Mouse (Mus musculus): ENCODE results near the gene Cfap300.

The Cfap300 gene

DNA sequence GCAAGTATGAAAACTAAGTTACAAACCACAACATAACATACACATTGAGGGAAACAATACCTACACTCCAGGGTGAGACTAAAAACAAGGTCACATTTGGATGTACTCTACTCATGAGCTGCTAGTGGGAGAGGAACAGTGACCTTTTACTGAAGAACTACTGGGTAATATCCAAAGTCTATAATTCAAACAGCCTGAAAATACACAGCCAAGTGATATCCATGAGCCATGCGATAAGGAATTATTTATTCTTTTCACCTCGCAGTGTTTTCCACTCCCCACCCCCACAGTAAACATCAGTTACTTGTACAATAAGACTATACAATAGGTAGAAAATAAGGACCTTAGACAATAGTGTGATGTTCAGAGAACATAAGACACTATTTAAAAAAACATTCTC is 62.5 kb downstream of the Cfap300 start:
- DNase-seq, result no peak

GRCm38 (mm10) chr9:7979153-7979916 is 63.3 kb downstream of the Cfap300 start:
- no peak for DNase-seq

DNA sequence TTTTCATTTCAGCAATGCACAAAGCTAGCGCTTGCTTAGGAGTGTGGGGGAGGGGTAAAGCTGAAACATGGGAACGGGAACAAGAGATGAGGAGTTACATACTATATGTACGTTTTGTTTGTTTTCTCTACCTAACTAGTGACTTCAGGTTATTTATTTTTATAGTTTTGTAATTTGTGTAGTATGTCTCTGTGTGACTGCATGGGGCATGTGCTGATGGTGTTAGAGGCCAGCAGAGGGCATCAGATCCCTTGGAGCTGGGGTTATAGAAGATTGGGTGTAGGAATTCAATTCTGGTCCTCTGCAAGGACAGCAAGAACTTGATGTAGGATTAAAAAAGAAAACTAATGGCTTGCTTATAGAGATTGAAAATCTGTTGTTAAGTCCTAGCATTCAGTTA is 64.1 kb downstream of the Cfap300 start:
- no peak for DNase-seq

DNA sequence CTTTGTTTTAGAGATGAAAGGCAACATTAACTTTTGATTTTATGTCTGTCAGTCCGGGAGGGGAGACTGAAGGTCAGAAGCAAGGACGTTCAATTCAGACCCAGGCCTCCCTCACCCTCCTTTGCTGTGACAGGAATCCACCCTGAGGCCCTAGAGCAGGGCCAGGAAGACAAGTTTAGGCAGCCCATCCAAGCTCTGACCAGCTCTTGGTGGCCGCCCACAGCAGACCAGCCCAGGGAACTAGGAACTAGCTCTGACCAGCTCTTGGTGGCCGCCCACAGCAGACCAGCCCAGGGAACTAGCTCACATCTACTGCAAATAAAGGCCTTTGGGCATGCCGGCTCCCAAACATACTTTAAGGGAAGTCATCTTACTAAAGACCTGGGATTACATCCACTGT is 65.0 kb downstream of the Cfap300 start:
- no peak for DNase-seq

DNA sequence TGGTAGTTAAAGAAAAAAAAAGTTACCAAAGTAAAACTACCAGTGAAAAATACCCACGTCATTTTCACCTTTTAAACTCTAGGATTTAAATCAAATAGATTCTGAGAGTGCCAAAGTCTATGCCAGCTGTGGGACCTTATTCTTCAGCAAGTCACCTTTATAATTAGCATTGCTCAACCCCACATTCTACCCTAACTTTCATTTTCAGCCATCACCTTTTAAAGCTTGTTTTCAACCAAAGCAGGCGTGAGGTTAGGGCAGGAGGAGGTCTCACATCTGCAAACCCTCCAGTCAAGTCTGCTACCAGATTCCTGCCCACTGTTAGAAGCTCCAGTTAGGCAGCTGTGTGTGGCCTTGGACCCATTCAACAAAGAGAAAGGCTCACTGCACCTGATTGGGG is 70.6 kb downstream of the Cfap300 start:
- no peak for DNase-seq
